Mouse (Mus musculus): ENCODE measurements at regions not wholly inside any gene's neighbourhood (a gene's known extent, or its start where the extent isn't known, plus 50 kb on each side); places are given as distances from the start of the nearest gene placed in this dataset.

DNA sequence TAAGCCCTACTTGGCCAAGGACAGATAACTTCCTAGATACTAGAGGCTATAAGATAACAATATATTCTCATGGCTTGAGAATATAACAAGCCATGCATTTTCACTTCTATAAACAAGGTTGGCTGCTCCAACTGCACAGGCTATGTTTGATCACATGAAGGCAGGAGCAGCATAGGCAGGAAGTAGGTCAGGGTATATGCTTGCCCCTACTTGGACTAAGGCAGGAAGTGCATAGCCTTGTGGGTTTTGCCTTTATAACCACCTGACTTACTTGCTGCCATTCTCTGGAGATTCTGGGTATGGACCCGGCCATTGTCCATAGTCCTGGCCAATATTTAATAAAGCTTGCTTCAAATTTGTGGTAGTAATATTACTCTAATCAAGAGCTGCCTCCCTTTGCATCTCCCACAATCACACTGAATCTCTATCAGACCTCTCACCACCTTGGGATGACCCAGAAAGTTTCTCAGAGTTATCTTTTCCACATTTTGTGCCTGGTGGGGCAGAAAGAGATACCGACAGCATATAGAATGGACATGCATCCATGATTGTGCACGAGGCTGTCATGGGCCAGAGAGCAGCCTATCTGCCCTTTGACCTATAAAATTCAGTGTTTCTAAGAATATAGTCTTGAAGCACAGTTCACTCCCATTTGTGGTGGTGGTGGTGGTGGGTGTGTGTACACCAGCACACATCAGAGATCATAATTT is 193.7 kb upstream of the Klf3 start:
- TF ChIP-seq MYOG (IDR thresholded peaks at IDR 0.05; ENCODE audit: control insufficient read depth, extremely low read depth, insufficient read length) (no peak), CTCF (IDR thresholded peaks at IDR 0.05; ENCODE audit: control insufficient read depth, insufficient read depth, insufficient read length) (no peak), MAX (IDR thresholded peaks at IDR 0.05) (no peak), CEBPB (IDR thresholded peaks at IDR 0.05; ENCODE audit: low read depth) (no peak), USF1 (IDR thresholded peaks at IDR 0.05; ENCODE audit: low read depth) (no peak), FOSL1 (IDR thresholded peaks at IDR 0.05; ENCODE audit: insufficient read depth, low read length, poor library complexity, severe bottlenecking) (no peak), MYOD1 (IDR thresholded peaks at IDR 0.05; ENCODE audit: control insufficient read depth, insufficient read length, low read depth) (no peak)
